Mouse (Mus musculus) megakaryocyte, embryonic 14.5 days (primary cell): ENCODE data around the gene Hoxa13. TPM values are rescaled to one million over a fixed set of nuclear protein-coding genes. Genes with fewer than 3 reads are reported as not detected.

Experiments used
- H3K27me3 ChIP-seq: replicated peaks from 2 replicates; pipeline ENCODE3; 2012; ENCODE audit warnings: inconsistent platforms
- H3K36me3 ChIP-seq: replicated peaks from 2 replicates; pipeline ENCODE3; 2012; ENCODE audit warnings: low read length, inconsistent platforms, mixed read lengths
- H3K4me1 ChIP-seq: 2 replicates; pipeline ENCODE4 v1.6.1; 2012; ENCODE audit warnings: inconsistent platforms
- H3K4me3 ChIP-seq: replicated peaks from 2 replicates; pipeline ENCODE3; 2012; ENCODE audit warnings: moderate library complexity, mild to moderate bottlenecking, inconsistent platforms
- H3K9me3 ChIP-seq: 2 replicates; pipeline ENCODE4 v1.6.1; 2012; ENCODE audit warnings: inconsistent platforms
- FLI1 ChIP-seq: IDR thresholded peaks from 2 replicates; pipeline ENCODE4 v1.6.1; 2012; ENCODE audit warnings: low read length, inconsistent platforms, mixed read lengths
- GATA1 ChIP-seq: IDR thresholded peaks from 3 replicates; pipeline ENCODE4 v1.6.1; 2012; ENCODE audit warnings: mixed read lengths, low read length, inconsistent platforms, borderline replicate concordance
- polyA plus RNA-seq: library from polyadenylated mRNA; stranded (reverse); fragments of >175 nt; gene quantifications from 2 replicates; pipeline ENCODE4 v1.2.3, GENCODE M21; 2012; ENCODE audit warnings: low replicate concordance; ENCODE audit not compliant: insufficient read depth

Hoxa13 gene
- polyA plus RNA-seq, 1 experiment, result not detected

DNA sequence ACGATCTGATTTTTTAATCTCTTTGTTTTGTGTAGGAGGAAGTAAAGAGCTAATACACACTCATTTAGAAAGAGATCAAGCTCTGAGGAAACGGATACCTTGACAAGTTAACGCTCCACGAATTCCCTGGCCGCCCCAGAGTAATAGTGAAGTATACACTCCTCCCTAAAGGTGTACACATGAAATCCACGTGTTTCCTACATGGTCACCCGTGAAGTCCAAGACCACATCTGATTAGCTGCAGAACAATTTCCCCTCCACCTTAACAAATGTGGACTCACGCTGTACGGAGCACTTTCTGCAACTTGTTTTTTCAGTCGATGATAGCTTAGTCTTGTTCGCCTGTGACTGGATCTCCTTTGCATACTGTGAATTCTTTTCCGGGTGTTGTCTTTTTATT, 29.5 kb upstream of the Hoxa13 start:
- Histone ChIP-seq H3K4me1 (peaks cover 10% of the 10 kb centered on the region), H3K36me3 (no peaks in the 10 kb centered on the region), H3K9me3 (peaks cover 3% of the 10 kb centered on the region; the same call in 1 of the 2 replicates), H3K4me3 (no peak overlapping the region), H3K27me3 (peaks cover 65% of the 10 kb centered on the region)
- TF ChIP-seq FLI1 (no peak), GATA1 (no peak)

DNA sequence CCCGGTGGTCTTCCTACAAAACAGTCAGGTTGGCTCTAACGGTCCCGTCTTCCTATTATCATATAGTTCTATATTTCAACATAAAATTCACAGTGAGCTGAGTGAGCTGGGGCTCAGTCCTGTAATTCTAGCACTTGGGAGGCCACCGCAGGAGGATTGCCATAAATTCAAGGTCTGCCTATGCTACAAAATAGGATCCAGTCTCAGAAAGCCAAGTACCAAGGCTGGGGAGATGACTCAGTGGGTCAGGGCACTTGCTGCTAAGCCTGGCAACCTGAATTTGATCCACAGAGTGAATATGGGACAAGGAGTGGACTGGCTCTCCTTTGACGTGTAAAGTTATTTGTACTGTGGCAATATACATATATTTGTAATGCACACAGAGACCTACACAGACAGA, 23.2 kb upstream of the Hoxa13 start:
- H3K27me3 ChIP-seq, result peaks cover 49% of the 10 kb centered on the region
- no peaks in the 10 kb centered on the region for H3K9me3 ChIP-seq
- H3K4me1 ChIP-seq, result no peaks in the 10 kb centered on the region
- H3K4me3 ChIP-seq, result no peak overlapping the region
- TF ChIP-seq GATA1 (no peak), FLI1 (no peak)
- no peaks in the 10 kb centered on the region for H3K36me3 ChIP-seq

DNA sequence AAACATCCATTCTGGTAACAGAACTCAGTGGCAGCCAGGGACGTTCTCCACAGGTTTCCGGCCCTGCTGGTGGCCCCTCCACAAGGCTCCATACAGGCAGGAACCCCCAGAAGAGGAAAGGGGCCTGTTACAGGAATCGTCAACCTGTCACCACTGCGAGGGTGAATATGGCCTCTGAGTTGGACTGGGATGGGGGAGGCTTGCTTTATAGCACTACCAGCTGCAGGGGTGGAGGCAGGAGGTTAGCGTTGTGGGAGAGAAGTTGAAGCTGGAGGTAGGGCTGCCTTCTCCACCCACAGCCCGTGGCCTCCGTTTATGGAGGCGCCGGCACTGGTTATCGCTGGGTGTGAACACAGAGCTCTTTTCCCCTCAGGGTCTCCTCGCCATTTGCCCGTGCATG, 20.4 kb upstream of the Hoxa13 start:
- Histone ChIP-seq H3K4me1 (no peaks in the 10 kb centered on the region), H3K4me3 (no peak overlapping the region), H3K36me3 (no peaks in the 10 kb centered on the region), H3K27me3 (peaks cover 63% of the 10 kb centered on the region), H3K9me3 (no peaks in the 10 kb centered on the region)
- no peak for TF ChIP-seq FLI1
- no peak for TF ChIP-seq GATA1

DNA sequence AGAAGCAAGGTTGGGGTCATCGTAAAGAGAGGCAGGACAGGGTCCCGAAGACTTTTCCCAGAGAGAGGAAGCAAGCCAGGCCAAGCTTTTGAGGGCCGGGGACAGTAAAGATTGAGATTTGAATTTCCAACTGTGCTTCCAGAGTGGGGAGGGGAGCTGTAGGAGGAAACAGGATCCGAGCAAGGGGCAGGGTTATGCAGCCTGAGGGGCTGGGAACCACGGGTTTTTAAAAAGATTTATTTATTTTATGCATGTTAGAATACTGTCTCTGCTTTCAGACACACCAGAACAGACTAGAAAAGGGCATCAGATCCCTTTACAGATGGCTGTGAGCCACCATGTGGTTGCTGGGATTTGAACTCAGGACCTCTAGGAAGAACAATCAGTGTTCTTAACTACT, 16.2 kb upstream of the Hoxa13 start:
- peaks cover 80% of the 10 kb centered on the region for H3K27me3 ChIP-seq
- no peak overlapping the region for H3K4me3 ChIP-seq
- no peaks in the 10 kb centered on the region for H3K9me3 ChIP-seq
- peaks cover 10% of the 10 kb centered on the region for H3K4me1 ChIP-seq
- H3K36me3 ChIP-seq, result no peaks in the 10 kb centered on the region
- TF ChIP-seq GATA1 (no peak), FLI1 (no peak)

DNA sequence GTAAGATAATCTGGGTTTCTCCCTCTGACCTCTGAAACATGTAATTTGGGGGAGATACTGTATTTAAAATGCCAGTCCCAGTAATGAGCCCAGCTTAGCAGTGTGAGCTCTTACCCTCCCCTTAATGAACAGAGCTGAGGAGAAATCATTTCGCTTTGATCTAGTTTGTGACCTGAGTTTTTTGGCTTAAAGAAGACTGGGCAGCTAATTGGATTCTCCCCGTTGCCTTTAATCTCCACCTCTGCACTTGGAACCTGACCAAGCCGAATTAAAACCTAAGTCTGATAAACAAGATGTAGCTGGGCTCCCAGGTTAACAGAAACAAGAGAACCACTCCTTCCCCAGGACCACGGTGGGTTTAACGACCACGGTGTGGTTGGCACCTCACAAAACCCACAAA, 15.7 kb upstream of the Hoxa13 start:
- Histone ChIP-seq H3K4me1 (peaks cover 10% of the 10 kb centered on the region), H3K27me3 (peaks cover 82% of the 10 kb centered on the region), H3K9me3 (no peaks in the 10 kb centered on the region), H3K4me3 (no peak overlapping the region), H3K36me3 (no peaks in the 10 kb centered on the region)
- TF ChIP-seq FLI1, result no peak
- no peak for TF ChIP-seq GATA1

DNA sequence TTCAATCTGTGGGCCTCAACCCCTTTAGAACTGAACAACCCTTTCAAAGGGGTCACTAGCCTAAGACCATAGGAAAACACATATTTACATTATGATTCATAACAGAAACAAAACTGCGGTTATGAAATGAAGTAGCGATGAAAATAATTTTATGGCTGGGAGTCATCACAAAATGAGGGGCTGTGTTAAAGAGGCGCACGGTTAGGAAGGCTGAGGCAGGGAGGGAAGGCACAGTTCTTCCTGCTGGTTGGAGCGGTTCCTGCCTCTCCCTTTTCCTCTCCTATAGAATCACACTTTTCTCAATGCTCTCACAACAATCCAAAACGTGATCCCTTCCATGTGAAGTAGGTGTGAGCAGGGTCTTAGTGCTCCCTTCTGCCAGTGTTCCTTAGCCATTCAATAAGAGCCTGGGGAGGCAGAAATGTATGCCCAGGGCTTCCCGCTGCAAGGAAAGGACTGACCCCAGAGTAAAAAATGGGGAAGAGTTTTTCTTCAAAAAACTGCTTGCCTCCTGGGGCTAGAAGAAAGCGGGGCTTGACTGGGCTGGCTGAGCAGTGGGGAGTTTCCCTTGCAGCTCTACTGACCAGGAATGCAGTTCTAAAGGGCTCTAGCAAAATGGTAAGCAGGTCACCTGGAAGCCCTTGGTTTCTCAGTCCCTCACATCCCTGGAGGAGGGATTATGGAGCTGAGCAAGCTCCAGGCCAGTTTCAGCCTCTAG, 15.0 kb upstream of the Hoxa13 start:
- Histone ChIP-seq H3K4me3 (no peak overlapping the region), H3K36me3 (no peaks in the 10 kb centered on the region), H3K9me3 (no peaks in the 10 kb centered on the region), H3K4me1 (peaks cover 12% of the 10 kb centered on the region), H3K27me3 (peaks cover 82% of the 10 kb centered on the region)
- no peak for TF ChIP-seq FLI1
- TF ChIP-seq GATA1, result no peak

DNA sequence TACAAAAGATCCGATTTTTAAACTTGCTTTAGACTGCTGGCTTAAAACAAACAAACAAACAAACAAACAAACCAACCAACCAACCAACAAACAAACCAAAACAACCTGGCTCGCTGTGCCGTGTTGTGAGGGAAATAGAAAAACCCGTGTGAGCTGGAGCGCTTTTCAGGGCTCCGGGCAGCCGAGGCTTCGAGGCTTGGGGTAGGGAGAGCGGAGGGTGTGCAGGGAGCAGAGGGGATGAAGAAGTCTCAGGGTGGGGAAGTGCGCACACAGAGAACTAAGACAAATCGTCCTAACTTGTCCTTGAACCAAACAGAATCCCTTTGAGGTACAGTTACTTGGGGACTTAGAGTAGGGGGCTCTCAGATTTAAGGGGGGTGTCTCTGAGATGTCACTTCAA, 13.9 kb upstream of the Hoxa13 start:
- Histone ChIP-seq H3K36me3 (no peaks in the 10 kb centered on the region), H3K9me3 (no peaks in the 10 kb centered on the region), H3K4me3 (no peak overlapping the region), H3K27me3 (peaks cover 89% of the 10 kb centered on the region), H3K4me1 (peaks cover 15% of the 10 kb centered on the region)
- TF ChIP-seq FLI1, result no peak
- TF ChIP-seq GATA1, result no peak

DNA sequence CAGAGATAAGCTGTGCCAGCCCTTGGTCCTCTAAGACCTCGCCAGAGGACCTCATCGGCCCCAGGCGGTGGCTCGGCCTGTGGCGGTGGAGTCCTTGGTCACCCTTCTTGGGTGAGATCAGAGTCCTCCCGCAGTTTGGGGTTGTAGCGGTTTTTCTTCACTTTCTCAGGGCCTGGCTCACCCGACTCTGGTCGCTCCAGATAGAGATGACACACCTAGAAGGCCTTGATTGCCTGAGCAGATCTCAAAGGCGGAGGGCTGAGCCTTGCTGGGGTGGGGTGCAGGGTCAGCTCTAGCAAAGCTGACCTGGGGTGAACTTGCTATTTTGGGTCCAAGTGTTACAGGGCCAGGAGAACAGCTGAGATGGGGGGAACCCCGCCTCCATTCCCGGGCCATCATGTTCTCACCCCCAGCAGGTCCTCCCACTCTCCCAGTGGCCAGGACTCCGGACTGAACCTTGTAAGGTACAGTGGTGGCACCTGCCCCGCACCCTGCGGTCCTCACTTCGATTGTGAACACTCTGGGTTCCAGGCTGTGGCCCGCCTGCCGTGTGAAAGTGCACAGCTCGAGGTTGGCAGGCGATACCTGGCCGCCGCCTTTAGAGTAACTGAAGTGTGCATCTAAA, 13.1 kb upstream of the Hoxa13 start:
- Histone ChIP-seq H3K4me3 (peak overlapping the region; percentile 11), H3K36me3 (no peaks in the 10 kb centered on the region), H3K9me3 (no peaks in the 10 kb centered on the region), H3K4me1 (peaks cover 15% of the 10 kb centered on the region), H3K27me3 (peaks cover 93% of the 10 kb centered on the region)
- TF ChIP-seq FLI1, result no peak
- TF ChIP-seq GATA1, result no peak

DNA sequence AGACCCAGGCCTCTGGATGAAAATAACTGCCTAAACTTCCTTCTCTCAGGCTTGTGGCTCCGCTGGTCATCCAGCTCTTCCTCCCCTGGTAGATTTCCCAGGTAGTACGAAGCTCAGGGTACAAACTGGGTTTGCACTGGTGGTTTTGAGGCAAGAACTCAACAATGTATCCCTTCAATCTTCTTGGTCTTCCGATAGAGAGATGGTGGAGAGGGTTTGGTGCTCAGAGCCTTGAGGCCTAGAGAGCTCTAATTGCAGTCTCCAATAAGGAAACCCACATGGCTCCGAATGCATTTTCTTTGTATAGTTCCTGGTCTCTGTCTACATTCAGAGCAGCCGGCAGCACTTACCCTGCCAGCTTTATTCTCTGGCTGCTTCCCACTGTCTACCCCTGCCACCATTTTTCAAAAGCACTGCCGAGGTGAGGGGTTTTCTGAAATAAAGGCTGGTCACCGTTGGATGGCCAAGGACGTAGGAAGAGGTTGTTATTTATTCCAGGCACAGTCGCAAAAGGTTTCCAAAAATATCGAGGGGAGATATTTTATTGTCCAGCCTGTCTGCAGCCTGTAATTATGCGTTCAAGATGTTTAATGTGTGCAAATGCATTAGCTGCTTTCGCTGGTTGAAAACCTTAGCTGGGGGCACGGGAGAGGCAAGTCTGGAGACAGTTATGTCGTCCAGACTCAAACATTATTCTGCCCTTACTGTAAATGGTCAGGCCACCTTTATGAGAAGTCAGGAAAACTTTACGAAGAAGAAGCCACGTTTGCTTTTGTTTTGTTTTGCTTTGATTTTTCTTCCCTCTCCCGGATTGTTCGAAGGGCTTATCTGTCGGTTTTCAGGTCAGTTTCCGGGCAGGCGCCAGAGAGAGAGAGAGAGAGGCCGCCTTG, 12.3 kb upstream of the Hoxa13 start:
- peaks cover 98% of the 10 kb centered on the region for H3K27me3 ChIP-seq
- peaks cover 15% of the 10 kb centered on the region for H3K4me1 ChIP-seq
- no peak for TF ChIP-seq GATA1
- no peak for TF ChIP-seq FLI1
- H3K36me3 ChIP-seq, result no peaks in the 10 kb centered on the region
- H3K4me3 ChIP-seq, result no peak overlapping the region
- H3K9me3 ChIP-seq, result no peaks in the 10 kb centered on the region
